Mouse (Mus musculus) testis, postnatal 14 days (tissue): ENCODE measurements around the gene Tmx1.

ENCODE experiments used
- DNase-seq: peaks from one replicate; pipeline ENCODE4 v3.0.0; 2021; ENCODE audit warnings: low spot score

The Tmx1 gene

DNA sequence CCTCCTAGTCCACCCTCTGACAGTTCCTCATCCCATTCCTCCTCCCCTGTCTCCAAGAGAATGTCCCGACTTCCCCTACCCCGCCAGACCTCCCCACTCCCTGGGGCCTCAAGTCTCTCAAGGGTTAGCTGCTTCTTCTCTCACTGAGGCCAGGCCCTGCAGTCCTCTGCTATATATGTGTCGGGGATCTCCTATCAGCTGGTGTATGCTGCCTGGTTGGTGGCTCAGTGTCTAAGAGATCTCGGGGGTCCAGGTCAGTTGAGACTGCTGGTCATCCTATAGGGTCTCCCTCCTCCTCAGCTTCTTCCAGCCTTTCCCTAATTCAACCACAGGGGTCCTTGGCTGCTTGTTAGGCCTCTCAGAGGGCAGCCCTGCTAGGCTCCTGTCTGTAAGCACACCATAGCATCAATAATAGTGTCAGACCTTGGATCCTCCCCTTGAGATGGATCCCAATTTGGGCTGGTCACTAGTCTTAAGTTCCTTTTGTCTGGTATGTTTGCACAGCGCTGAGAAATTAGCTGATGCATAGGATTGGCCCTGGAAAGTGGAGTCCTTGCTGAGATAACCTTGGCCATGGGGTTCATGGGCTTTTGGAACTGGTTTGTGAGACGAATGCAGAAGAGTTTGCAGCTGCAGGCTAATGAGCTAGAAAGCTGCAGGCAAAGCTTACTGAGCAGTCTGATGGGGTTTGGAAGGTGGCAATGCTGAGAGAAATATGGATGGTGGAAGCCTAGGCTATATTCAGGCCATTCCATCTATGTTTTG is 34.0 kb downstream of the Tmx1 start:
- peak; percentile 19 for DNase-seq

DNA sequence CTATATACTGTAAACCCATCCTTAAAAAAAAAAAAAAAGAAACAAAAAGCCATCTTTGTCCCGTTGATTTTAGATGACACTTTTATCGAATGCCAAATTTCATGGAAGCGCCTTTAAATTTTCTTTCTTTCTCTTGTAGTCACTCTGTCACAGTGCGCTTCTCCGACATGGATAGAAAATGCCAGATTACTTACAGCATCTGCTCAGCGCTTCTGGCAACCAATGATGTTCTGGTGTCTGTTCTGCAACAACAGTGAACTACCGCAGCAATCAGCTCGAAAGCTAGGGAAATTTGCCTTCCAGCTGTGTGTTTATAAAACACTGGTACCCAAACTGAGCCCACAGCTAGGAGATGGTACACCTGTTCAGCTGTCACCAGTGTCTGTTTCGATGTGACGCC is 39.5 kb downstream of the Tmx1 start:
- DNase-seq = no peak

DNA sequence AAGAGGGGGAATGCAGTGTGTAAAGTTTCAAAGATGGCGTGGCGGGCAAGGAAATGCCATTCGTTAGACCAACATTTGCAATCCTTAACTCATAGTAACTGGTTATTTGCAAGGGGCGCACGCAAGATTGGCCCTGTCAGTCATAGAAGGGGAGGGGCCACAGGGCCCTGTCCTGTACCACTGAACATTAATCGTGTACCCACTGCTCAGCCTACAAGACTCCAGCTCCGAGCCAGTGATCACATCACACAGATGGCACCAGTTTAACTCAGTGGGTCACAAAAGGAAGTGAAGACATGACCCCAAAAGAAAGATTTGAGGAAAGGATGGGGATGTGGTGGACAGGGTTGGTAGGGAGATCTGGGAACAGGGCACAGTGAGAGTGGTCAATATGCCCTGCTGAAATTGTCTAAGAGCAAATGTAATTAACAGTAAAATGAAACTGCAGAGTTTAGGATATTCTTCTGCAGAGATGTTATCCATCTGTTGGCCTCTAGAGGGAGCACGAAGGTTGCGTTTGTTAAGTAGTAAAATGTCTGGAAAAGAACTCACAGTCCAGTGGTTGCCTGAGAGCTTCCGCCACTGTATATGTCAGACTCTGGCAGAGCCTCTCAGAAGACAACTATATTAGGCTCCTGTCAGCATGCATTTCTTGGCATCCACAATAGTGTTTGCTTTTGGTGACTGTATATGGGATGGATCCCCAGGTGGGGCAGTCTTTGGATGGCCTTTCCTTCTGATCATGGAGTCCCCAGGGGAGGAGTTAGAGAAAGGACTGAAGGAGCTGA is 41.8 kb downstream of the Tmx1 start:
- no peak for DNase-seq

DNA sequence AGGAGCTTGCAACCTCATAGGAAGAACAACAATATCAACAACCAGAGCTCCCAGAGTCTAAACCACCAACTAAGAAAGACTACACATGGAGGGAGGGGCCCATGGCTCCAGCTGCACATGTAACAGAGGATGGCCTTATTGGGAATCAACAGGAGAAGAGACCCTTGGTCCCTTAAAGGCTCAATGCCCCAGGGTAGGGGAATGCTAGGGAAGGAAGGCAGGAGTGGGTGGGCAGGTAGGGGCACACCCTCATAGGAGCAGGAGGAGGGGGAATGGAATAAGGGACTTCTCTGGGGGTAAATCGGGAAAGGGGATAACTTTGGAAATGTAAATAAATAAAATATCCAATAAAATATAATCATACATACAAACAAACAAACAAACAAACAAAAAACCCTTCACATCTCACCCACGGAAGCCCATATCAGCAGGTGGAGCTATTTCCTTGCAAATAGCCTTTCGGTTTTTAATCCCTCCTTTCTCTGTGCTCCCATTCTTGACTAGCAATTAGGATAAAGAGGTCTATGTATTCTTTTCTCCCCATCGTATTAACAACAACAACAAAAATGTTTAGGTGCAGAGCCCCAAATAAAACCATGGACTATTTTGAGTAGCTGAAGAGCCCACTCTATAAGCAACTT is 42.5 kb downstream of the Tmx1 start:
- no peak for DNase-seq

DNA sequence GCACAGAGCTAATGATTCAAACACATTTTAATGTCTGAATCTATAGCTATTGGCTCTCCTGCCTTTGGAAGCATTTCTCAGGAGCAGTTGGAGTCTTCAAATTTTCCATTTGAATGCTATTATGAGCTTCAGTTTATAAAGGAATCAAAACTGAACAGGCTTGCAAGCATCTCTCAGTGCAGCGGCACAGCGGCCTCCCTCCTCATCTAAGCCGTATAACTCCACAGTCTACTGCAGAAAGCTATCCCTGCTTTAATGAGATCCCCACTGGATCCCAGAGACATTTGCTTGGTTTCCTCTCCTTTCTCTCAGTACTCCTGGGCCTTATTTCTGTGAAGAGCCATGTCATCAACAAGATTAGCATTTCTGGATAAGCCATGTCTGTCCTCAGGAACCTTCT is 45.2 kb downstream of the Tmx1 start:
- no peak for DNase-seq

DNA sequence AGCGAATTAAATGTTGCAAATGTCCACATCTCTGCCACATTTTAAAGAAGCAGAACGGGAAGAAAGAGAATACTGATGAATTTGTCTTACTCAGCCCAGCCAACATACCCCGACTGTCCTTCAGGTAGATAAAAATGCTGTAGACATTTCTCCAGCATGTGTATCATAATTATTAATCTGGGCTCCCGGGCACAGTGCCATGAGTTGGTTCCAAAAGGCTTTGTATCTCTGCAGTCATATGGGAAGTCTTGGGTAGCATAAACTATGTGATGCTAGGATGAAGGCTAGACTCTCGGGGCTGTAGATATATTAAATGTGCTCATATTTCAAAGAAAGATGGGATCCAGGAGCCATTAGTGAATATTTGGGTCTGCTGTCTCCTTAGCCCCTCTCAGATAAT is 53.1 kb downstream of the Tmx1 start:
- no peak for DNase-seq

DNA sequence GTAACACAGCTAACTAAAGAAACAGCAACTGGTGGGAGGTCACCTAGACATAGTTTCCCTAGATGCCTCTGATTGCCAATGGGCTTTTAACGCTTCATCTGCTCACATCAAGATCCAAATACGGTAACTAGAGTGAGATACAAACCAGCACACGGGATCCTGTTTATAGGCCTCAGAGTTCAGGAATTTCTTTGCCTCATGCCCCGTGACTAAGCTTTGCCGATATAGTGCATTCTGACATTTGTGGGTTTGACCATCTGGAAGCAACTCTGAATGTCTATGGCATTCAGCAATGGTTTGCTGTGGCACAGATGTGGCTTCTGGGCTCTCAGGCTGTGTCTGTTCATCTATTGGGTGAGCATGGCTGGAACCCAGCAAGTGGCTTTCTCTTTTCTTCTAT is 59.1 kb downstream of the Tmx1 start:
- no peak for DNase-seq

DNA sequence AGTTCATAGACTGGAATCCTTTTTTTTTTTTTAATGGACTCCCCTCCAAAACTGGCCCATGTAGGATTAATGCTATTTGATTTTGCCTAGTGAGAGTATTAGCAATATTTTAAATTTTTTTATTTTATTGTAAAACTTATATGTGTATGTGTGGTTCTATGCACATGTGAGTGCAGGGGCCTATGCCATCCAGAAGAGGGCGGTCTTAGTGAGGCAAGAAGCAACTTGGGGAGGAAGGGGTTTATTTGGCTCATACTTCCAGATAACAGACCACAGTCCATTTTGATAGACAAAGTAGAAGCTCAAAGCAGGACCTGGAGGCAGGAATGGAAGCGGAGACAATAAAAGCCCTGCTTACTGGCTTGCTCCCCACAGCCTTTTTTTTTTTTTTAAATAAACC is 59.5 kb downstream of the Tmx1 start:
- no peak for DNase-seq
